Mouse (Mus musculus): Measurements from ENCODE around the gene Pef1.

Pef1 gene

GRCm38 (mm10) chr4:130102111-130102651, at the start of gene Pef1:
Gene Pef1 (plus strand): TSS chr4:130102558.
- no peak for DNase-seq (ENCODE audit: low read depth, low spot score)

GRCm38 (mm10) chr4:130053111-130053510, 49.2 kb upstream of the Pef1 start:
- DNase-seq (ENCODE audit: low read depth, low spot score) = no peak

- no peak for DNase-seq (ENCODE audit: low read depth, low spot score)
Observed at GRCm38 (mm10) chr4:130054727-130055126, 47.6 kb upstream of the Pef1 start.

- DNase-seq (ENCODE audit: low read depth, low spot score) = no peak
Observed at GRCm38 (mm10) chr4:130055160-130056010, 47.0 kb upstream of the Pef1 start.

GRCm38 (mm10) chr4:130056011-130056322, 46.4 kb upstream of the Pef1 start:
- no peak for DNase-seq (ENCODE audit: low read depth, low spot score)

- DNase-seq (ENCODE audit: low read depth, low spot score) = no peak
Observed at GRCm38 (mm10) chr4:130056471-130056870, 45.9 kb upstream of the Pef1 start.

GRCm38 (mm10) chr4:130060937-130061336, 41.4 kb upstream of the Pef1 start:
- no peak for DNase-seq (ENCODE audit: low read depth, low spot score)

- no peak for DNase-seq (ENCODE audit: low read depth, low spot score)
Observed at GRCm38 (mm10) chr4:130063191-130063590, 39.2 kb upstream of the Pef1 start.

GRCm38 (mm10) chr4:130066816-130067215, 35.5 kb upstream of the Pef1 start:
- no peak for DNase-seq (ENCODE audit: low read depth, low spot score)

- no peak for DNase-seq (ENCODE audit: low read depth, low spot score)
Observed at GRCm38 (mm10) chr4:130070523-130070922, 31.8 kb upstream of the Pef1 start.

GRCm38 (mm10) chr4:130071758-130072157, 30.6 kb upstream of the Pef1 start:
- DNase-seq (ENCODE audit: low read depth, low spot score) = no peak

GRCm38 (mm10) chr4:130073367-130073766, 29.0 kb upstream of the Pef1 start:
- DNase-seq (ENCODE audit: low read depth, low spot score) = no peak

GRCm38 (mm10) chr4:130074761-130075515, 27.4 kb upstream of the Pef1 start:
- DNase-seq (ENCODE audit: low read depth, low spot score) = peak; percentile 32

GRCm38 (mm10) chr4:130076856-130077255, 25.5 kb upstream of the Pef1 start:
- DNase-seq (ENCODE audit: low read depth, low spot score) = no peak

GRCm38 (mm10) chr4:130078816-130079485, 23.4 kb upstream of the Pef1 start:
- no peak for DNase-seq (ENCODE audit: low read depth, low spot score)

- DNase-seq (ENCODE audit: low read depth, low spot score) = no peak
Observed at GRCm38 (mm10) chr4:130079521-130079920, 22.8 kb upstream of the Pef1 start.

GRCm38 (mm10) chr4:130081345-130082190, 20.8 kb upstream of the Pef1 start:
- peak; percentile 45 for DNase-seq (ENCODE audit: low read depth, low spot score)

GRCm38 (mm10) chr4:130082211-130082610, 20.1 kb upstream of the Pef1 start:
- no peak for DNase-seq (ENCODE audit: low read depth, low spot score)

- DNase-seq (ENCODE audit: low read depth, low spot score) = no peak
Observed at GRCm38 (mm10) chr4:130084331-130084945, 17.9 kb upstream of the Pef1 start.

GRCm38 (mm10) chr4:130085246-130085820, 17.0 kb upstream of the Pef1 start:
- DNase-seq (ENCODE audit: low read depth, low spot score) = no peak
